Mouse (Mus musculus): ENCODE data around the gene Aplnr.

- no peak for TF ChIP-seq EP300 (optimal IDR thresholded peaks at IDR 0.05)
- TF ChIP-seq CTCF (IDR thresholded peaks at IDR 0.05; ENCODE audit: low read depth) = no peak
These were observed 951 bp downstream of the Aplnr start for GRCm38 (mm10) chr2:85136831-85137520.

Measured in stomach, postnatal 0 days (tissue).